10 mouse cellular contexts compared by ENCODE assay signal in genomic region chr16:23984760-23985466, GRCm38 (mm10). TPM values are rescaled to one million over a fixed set of nuclear protein-coding genes. Genes with fewer than 3 reads are reported as not detected.
A peak's percentile ranks its signal among the peaks of the same experiment; 100 is the strongest.
DNase-seq lines count a peak whose midpoint lies in the region; ATAC-seq and TF ChIP-seq lines count a peak whose summit lies in the region.
"Had no signal": no experiment of that assay in that cellular context is flagged by ENCODE, and none has a peak within 500 bp of the region (broad histone marks: within the 10 kb centered on the region; RNA-seq: fewer than 3 reads in every experiment).

No protein-coding gene starts in this region.

- H3K9me3 ChIP-seq in erythroblast, embryonic 14.5 days (ENCODE audit: control insufficient read depth, low read length): peaks cover 6% of the 10 kb centered on the region; the same call in 1 of the 2 replicates
- H3K9me3 ChIP-seq in forebrain, embryonic 11.5 days (ENCODE audit: control insufficient read depth, low read length): no peaks in the 10 kb centered on the region
- no peaks in the 10 kb centered on the region for H3K9me3 ChIP-seq in hindbrain, embryonic 12.5 days (replicated peaks)
- no peaks in the 10 kb centered on the region for H3K9me3 ChIP-seq in limb, embryonic 14.5 days (ENCODE audit: control insufficient read depth, low read length)
- no peaks in the 10 kb centered on the region for H3K9me3 ChIP-seq in midbrain, embryonic 14.5 days (ENCODE audit: control insufficient read depth, low read length)

- peak overlapping the region; percentile 6 for H3K9ac ChIP-seq in forebrain, embryonic 11.5 days (ENCODE audit: low read length)
- H3K9ac ChIP-seq in hindbrain, embryonic 12.5 days: no peak overlapping the region
- peak overlapping the region; percentile 48 for H3K9ac ChIP-seq in limb, embryonic 14.5 days (ENCODE audit: low read depth, low read length, severe bottlenecking)
- H3K9ac ChIP-seq in midbrain, embryonic 14.5 days (replicated peaks; ENCODE audit: low read length): no peak overlapping the region

- no peak; the same call in 1 of the 2 replicates for TF ChIP-seq CTCF in bone marrow, adult 2 months (IDR thresholded peaks at IDR 0.05; ENCODE audit: control insufficient read depth, insufficient read depth, low read length)
- TF ChIP-seq CTCF in testis, adult 2 months (IDR thresholded peaks at IDR 0.05; ENCODE audit: control insufficient read depth, insufficient read depth, insufficient replicate concordance, low read depth, low read length): no peak

- H3K4me2 ChIP-seq in forebrain, embryonic 11.5 days (ENCODE audit: low read depth, low read length, severe bottlenecking): peak overlapping the region; percentile 50
- peak overlapping the region; percentile 86 for H3K4me2 ChIP-seq in hindbrain, embryonic 12.5 days (replicated peaks)
- H3K4me2 ChIP-seq in limb, embryonic 14.5 days (replicated peaks; ENCODE audit: low read depth, low read length, severe bottlenecking): peak overlapping the region; percentile 97
- H3K4me2 ChIP-seq in midbrain, embryonic 14.5 days (ENCODE audit: low read length): peak overlapping the region; percentile 80

- no peak for ATAC-seq in erythroblast, adult 5-6 weeks (replicated peaks; ENCODE audit: low FRiP score, poor library complexity, severe bottlenecking)
- ATAC-seq in forebrain, embryonic 11.5 days (replicated peaks; ENCODE audit: low FRiP score): no peak
- no peak for ATAC-seq in hindbrain, embryonic 12.5 days (ENCODE audit: low FRiP score)
- no peak for ATAC-seq in limb, embryonic 14.5 days (ENCODE audit: low FRiP score, low read depth)
- ATAC-seq in midbrain, embryonic 14.5 days (ENCODE audit: low FRiP score, low TSS enrichment): no peak

- peak; percentile 66 for DNase-seq in forebrain, embryonic 11.5 days (ENCODE audit: low spot score)
- no peak for DNase-seq in limb, embryonic 14.5 days (ENCODE audit: low spot score)
- peak; percentile 67 for DNase-seq in midbrain, embryonic 14.5 days

- H3K27me3 ChIP-seq in erythroblast, embryonic 14.5 days (ENCODE audit: control insufficient read depth): peaks cover 100% of the 10 kb centered on the region
- peaks cover 35% of the 10 kb centered on the region for H3K27me3 ChIP-seq in forebrain, embryonic 11.5 days (ENCODE audit: control insufficient read depth, insufficient read depth, low read length)
- H3K27me3 ChIP-seq in hindbrain, embryonic 12.5 days: peaks cover 56% of the 10 kb centered on the region
- peaks cover 21% of the 10 kb centered on the region for H3K27me3 ChIP-seq in limb, embryonic 14.5 days (ENCODE audit: control insufficient read depth, insufficient read depth, low read length)
- H3K27me3 ChIP-seq in midbrain, embryonic 14.5 days (ENCODE audit: control insufficient read depth, insufficient read depth, low read length): peaks cover 58% of the 10 kb centered on the region
- H3K27me3 ChIP-seq in testis, adult 2 months (ENCODE audit: control insufficient read depth, insufficient read depth, low read length): peaks cover 8% of the 10 kb centered on the region

- 1% methylated on average over 22 of the region's 22 CpGs for WGBS in bone marrow, adult 2 months
- 1% methylated on average over 22 of the region's 22 CpGs for WGBS in forebrain, embryonic 11.5 days
- 2% methylated on average over 22 of the region's 22 CpGs for WGBS in hindbrain, embryonic 12.5 days
- under 1% methylated on average over 22 of the region's 22 CpGs for WGBS in limb, embryonic 14.5 days
- WGBS in midbrain, embryonic 14.5 days: 2% methylated on average over 22 of the region's 22 CpGs

- peak; percentile 36; the same call in 1 of the 2 replicates for TF ChIP-seq POLR2A in bone marrow, adult 2 months (IDR thresholded peaks at IDR 0.05; ENCODE audit: borderline replicate concordance, control insufficient read depth, low read depth, low read length)
- TF ChIP-seq POLR2A in limb, embryonic 14.5 days (IDR thresholded peaks at IDR 0.05; ENCODE audit: borderline replicate concordance, extremely low read depth, insufficient read depth, insufficient read length): no peak
- TF ChIP-seq POLR2A in testis, adult 2 months (IDR thresholded peaks at IDR 0.05; ENCODE audit: control insufficient read depth, low read depth, low read length): no peak

- no peaks in the 10 kb centered on the region for H3K36me3 ChIP-seq in erythroblast, embryonic 14.5 days (ENCODE audit: control insufficient read depth)
- H3K36me3 ChIP-seq in forebrain, embryonic 11.5 days (ENCODE audit: control insufficient read depth, insufficient read depth, low read length): no peaks in the 10 kb centered on the region
- H3K36me3 ChIP-seq in hindbrain, embryonic 12.5 days: no peaks in the 10 kb centered on the region
- H3K36me3 ChIP-seq in limb, embryonic 14.5 days (ENCODE audit: control insufficient read depth, insufficient read depth, low read length): no peaks in the 10 kb centered on the region
- H3K36me3 ChIP-seq in midbrain, embryonic 14.5 days (ENCODE audit: control insufficient read depth, insufficient read depth, low read length): no peaks in the 10 kb centered on the region
- H3K36me3 ChIP-seq in testis, adult 2 months (ENCODE audit: control insufficient read depth, insufficient read depth, low read length): no peaks in the 10 kb centered on the region

- peak overlapping the region; percentile 60 for H3K27ac ChIP-seq in bone marrow, adult 2 months (ENCODE audit: control insufficient read depth, insufficient read depth, low read depth, low read length, poor library complexity)
- no peak overlapping the region for H3K27ac ChIP-seq in forebrain, embryonic 11.5 days (ENCODE audit: low read depth, low read length)
- no peak overlapping the region for H3K27ac ChIP-seq in hindbrain, embryonic 12.5 days
- H3K27ac ChIP-seq in limb, embryonic 14.5 days (replicated peaks; ENCODE audit: low read depth, low read length): no peak overlapping the region
- no peak overlapping the region for H3K27ac ChIP-seq in midbrain, embryonic 14.5 days (replicated peaks; ENCODE audit: low read depth, low read length)
- H3K27ac ChIP-seq in testis, adult 2 months (ENCODE audit: control insufficient read depth, insufficient read depth, low read depth, low read length): peak overlapping the region; percentile 15

- H3K4me3 ChIP-seq in erythroblast, embryonic 14.5 days (replicated peaks): peak overlapping the region; percentile 36
- peak overlapping the region; percentile 44 for H3K4me3 ChIP-seq in bone marrow, adult 2 months (replicated peaks; ENCODE audit: control insufficient read depth, low read depth, low read length)
- H3K4me3 ChIP-seq in forebrain, embryonic 11.5 days (ENCODE audit: low read depth, low read length): peak overlapping the region; percentile 27
- H3K4me3 ChIP-seq in hindbrain, embryonic 12.5 days: peak overlapping the region; percentile 31
- peak overlapping the region; percentile 45 for H3K4me3 ChIP-seq in limb, embryonic 14.5 days (replicated peaks; ENCODE audit: low read length)
- H3K4me3 ChIP-seq in midbrain, embryonic 14.5 days (replicated peaks; ENCODE audit: low read depth, low read length): peak overlapping the region; percentile 26
- peak overlapping the region; percentile 65 for H3K4me3 ChIP-seq in testis, adult 2 months (ENCODE audit: control insufficient read depth, low read depth, low read length)

- H3K4me1 ChIP-seq in erythroblast, embryonic 14.5 days (ENCODE audit: control insufficient read depth): peaks cover 17% of the 10 kb centered on the region
- peaks cover 5% of the 10 kb centered on the region; the same call in 1 of the 2 replicates for H3K4me1 ChIP-seq in bone marrow, adult 2 months (ENCODE audit: control insufficient read depth, insufficient read depth, low read length)
- peaks cover 20% of the 10 kb centered on the region for H3K4me1 ChIP-seq in forebrain, embryonic 11.5 days (replicated peaks; ENCODE audit: control insufficient read depth, insufficient read depth, low read length)
- H3K4me1 ChIP-seq in hindbrain, embryonic 12.5 days: peaks cover 43% of the 10 kb centered on the region
- H3K4me1 ChIP-seq in limb, embryonic 14.5 days (ENCODE audit: control insufficient read depth, insufficient read depth, low read length): peaks cover 39% of the 10 kb centered on the region
- peaks cover 38% of the 10 kb centered on the region for H3K4me1 ChIP-seq in midbrain, embryonic 14.5 days (ENCODE audit: control insufficient read depth, insufficient read depth, low read length)
- peaks cover 24% of the 10 kb centered on the region for H3K4me1 ChIP-seq in testis, adult 2 months (ENCODE audit: control insufficient read depth, insufficient read depth, low read length)

RNA-seq across cellular contexts. Expression of gene Gm37419, which starts 3.4 kb away (rescaled TPM):
- not detected in 2 replicates for polyA plus RNA-seq in erythroblast, embryonic 14.5 days (2012)
- not detected in 2 replicates for total RNA-seq in erythroblast, adult 5-6 weeks (2015; ENCODE audit: low replicate concordance)
- total RNA-seq in erythroblast, adult 5-6 weeks (2017; ENCODE audit: low replicate concordance): not detected in 2 replicates
- not detected in 2 replicates for polyA plus RNA-seq in bone marrow, adult 2 months (2011; ENCODE audit: insufficient read depth, insufficient read length, low replicate concordance, missing spikeins)
- polyA plus RNA-seq in forebrain, embryonic 11.5 days (2014; fragmentation: Nextera tagmentation; extraction: Ambion mirVana): not detected in 2 replicates
- polyA plus RNA-seq in hindbrain, embryonic 12.5 days (2016; fragmentation: Nextera tagmentation; extraction: Ambion mirVana): not detected in 2 replicates
- polyA plus RNA-seq in limb, embryonic 14.5 days (2012; rRNA removed): not detected in 2 replicates
- polyA plus RNA-seq in limb, embryonic 14.5 days (2014; fragmentation: Nextera tagmentation; extraction: Ambion mirVana): not detected in 2 replicates
- not detected in 2 replicates for polyA plus RNA-seq in midbrain, embryonic 14.5 days (2014; fragmentation: Nextera tagmentation; extraction: Ambion mirVana)
- polyA plus RNA-seq in testis, adult 2 months (2012; rRNA removed): not detected in 2 replicates
- total RNA-seq: left cerebral cortex, postnatal 36 days; MEL had no signal

RNA-seq across cellular contexts. Expression of gene Bcl6, which starts 3.7 kb away (rescaled TPM):
- 0.02 and 0.04 TPM in 2 replicates for polyA plus RNA-seq in erythroblast, embryonic 14.5 days (2012)
- total RNA-seq in erythroblast, adult 5-6 weeks (2015; ENCODE audit: low replicate concordance): 5.2 and 7.9 TPM in 2 replicates
- total RNA-seq in erythroblast, adult 5-6 weeks (2017; ENCODE audit: low replicate concordance): 3.7 and 4.2 TPM in 2 replicates
- 6.0 and 17.1 TPM in 2 replicates for polyA plus RNA-seq in bone marrow, adult 2 months (2011; ENCODE audit: insufficient read depth, insufficient read length, low replicate concordance, missing spikeins)
- polyA plus RNA-seq in forebrain, embryonic 11.5 days (2014; fragmentation: Nextera tagmentation; extraction: Ambion mirVana): 0.12 and 0.24 TPM in 2 replicates
- polyA plus RNA-seq in hindbrain, embryonic 12.5 days (2016; fragmentation: Nextera tagmentation; extraction: Ambion mirVana): 0.12 and 0.18 TPM in 2 replicates
- polyA plus RNA-seq in limb, embryonic 14.5 days (2012; rRNA removed): 10.8 and 11.9 TPM in 2 replicates
- polyA plus RNA-seq in limb, embryonic 14.5 days (2014; fragmentation: Nextera tagmentation; extraction: Ambion mirVana): 2.5 and 2.7 TPM in 2 replicates
- polyA plus RNA-seq in midbrain, embryonic 14.5 days (2014; fragmentation: Nextera tagmentation; extraction: Ambion mirVana): 0.26 and 0.39 TPM in 2 replicates
- polyA plus RNA-seq in testis, adult 2 months (2012; rRNA removed): 2.2 and 2.4 TPM in 2 replicates
- total RNA-seq: MEL had no signal

RNA-seq across cellular contexts. Expression of gene Rtp2, which starts 52.7 kb away (rescaled TPM):
- polyA plus RNA-seq in erythroblast, embryonic 14.5 days (2012): not detected in 2 replicates
- not detected in 2 replicates for total RNA-seq in erythroblast, adult 5-6 weeks (2015; ENCODE audit: low replicate concordance)
- total RNA-seq in erythroblast, adult 5-6 weeks (2017; ENCODE audit: low replicate concordance): not detected in 2 replicates
- polyA plus RNA-seq in bone marrow, adult 2 months (2011; ENCODE audit: insufficient read depth, insufficient read length, low replicate concordance, missing spikeins): not detected in 2 replicates
- not detected in 2 replicates for polyA plus RNA-seq in forebrain, embryonic 11.5 days (2014; fragmentation: Nextera tagmentation; extraction: Ambion mirVana)
- not detected in 2 replicates for polyA plus RNA-seq in hindbrain, embryonic 12.5 days (2016; fragmentation: Nextera tagmentation; extraction: Ambion mirVana)
- not detected in 2 replicates for polyA plus RNA-seq in limb, embryonic 14.5 days (2012; rRNA removed)
- polyA plus RNA-seq in limb, embryonic 14.5 days (2014; fragmentation: Nextera tagmentation; extraction: Ambion mirVana): not detected in 2 replicates
- not detected in 2 replicates for polyA plus RNA-seq in midbrain, embryonic 14.5 days (2014; fragmentation: Nextera tagmentation; extraction: Ambion mirVana)
- polyA plus RNA-seq in testis, adult 2 months (2012; rRNA removed): 0.20 and 0.66 TPM in 2 replicates
- total RNA-seq: left cerebral cortex, postnatal 36 days; MEL had no signal

Comparison
In these comparisons a context has a peak if more than half of its experiments do, and no peak if none do; other contexts are left out.
1. H3K27ac ChIP-seq: peak in bone marrow, adult 2 months (single experiment) and testis, adult 2 months (single experiment); none in forebrain, embryonic 11.5 days (single experiment), hindbrain, embryonic 12.5 days (single experiment), limb, embryonic 14.5 days (single experiment) and midbrain, embryonic 14.5 days (single experiment).
2. H3K9ac ChIP-seq: peak in forebrain, embryonic 11.5 days (single experiment) and limb, embryonic 14.5 days (single experiment); none in hindbrain, embryonic 12.5 days (single experiment) and midbrain, embryonic 14.5 days (single experiment).
3. Peak in every context shown above with its lines, with median percentiles within 50 percentile points of each other: H3K4me3 ChIP-seq and H3K4me2 ChIP-seq.